Mouse (Mus musculus) midbrain, embryonic 13.5 days (tissue): ENCODE results near the gene 1600014C23Rik. TPM values are rescaled to one million over a fixed set of nuclear protein-coding genes. Genes with fewer than 3 reads are reported as not detected.
A peak's percentile ranks its signal among the peaks of the same experiment; 100 is the strongest.

Experiments used
- ATAC-seq: fragments of 200-750 bp; cut with Nextera tagmentation; 2 replicates; pipeline ENCODE4 v1.8.0; 2017; ENCODE audit warnings: mild to moderate bottlenecking, moderate TSS enrichment, moderate library complexity
- H3K27ac ChIP-seq: fragments of 300-500 bp; sonication (generic); 2 replicates; pipeline ENCODE4 v1.5.1; 2015; ENCODE audit warnings: inconsistent platforms, mild to moderate bottlenecking, moderate library complexity
- H3K27me3 ChIP-seq: fragments of 300-500 bp; sonication (generic); 2 replicates; pipeline ENCODE4 v1.6.1; 2015; ENCODE audit warnings: mild to moderate bottlenecking, inconsistent platforms
- H3K36me3 ChIP-seq: fragments of 300-500 bp; sonication (generic); 2 replicates; pipeline ENCODE4 v1.6.1; 2015; ENCODE audit warnings: mild to moderate bottlenecking, inconsistent platforms
- H3K4me1 ChIP-seq: fragments of 300-500 bp; sonication (generic); replicated peaks from 2 replicates; pipeline ENCODE4 v1.6.1; 2015; ENCODE audit warnings: inconsistent platforms
- H3K4me2 ChIP-seq: fragments of 300-500 bp; sonication (generic); replicated peaks from 2 replicates; pipeline ENCODE4 v1.6.1; 2015; ENCODE audit warnings: moderate library complexity, mild to moderate bottlenecking, inconsistent platforms
- H3K4me3 ChIP-seq: fragments of 300-500 bp; sonication (generic); replicated peaks from 2 replicates; pipeline ENCODE4 v1.5.1; 2015; ENCODE audit warnings: mild to moderate bottlenecking, inconsistent platforms
- H3K9ac ChIP-seq: fragments of 300-500 bp; sonication (generic); replicated peaks from 2 replicates; pipeline ENCODE4 v1.6.1; 2015; ENCODE audit warnings: mild to moderate bottlenecking, inconsistent platforms
- H3K9me3 ChIP-seq: fragments of 300-500 bp; sonication (generic); 2 replicates; pipeline ENCODE4 v1.6.1; 2016; ENCODE audit warnings: mild to moderate bottlenecking, inconsistent platforms
- WGBS: fragments of 180-500 bp; shearing (Covaris S2); methylation state at CpG from one replicate; pipeline ENCODE4 v1.1.7; 2015; 5-methylcytosine and 5-hydroxymethylcytosine counted together
- polyA plus RNA-seq: library from polyadenylated mRNA; unstranded; fragments of >200 nt; fragmentation: Nextera tagmentation; extraction: Ambion mirVana; gene quantifications from 2 replicates; pipeline ENCODE4 v1.2.1, GENCODE M21; 2015

1600014C23Rik gene
- polyA plus RNA-seq, 1 experiment from 2014 or later = not detected

- Histone ChIP-seq H3K4me1 (peaks cover 32% of the 10 kb centered on the region), H3K9me3 (no peaks in the 10 kb centered on the region), H3K27me3 (no peaks in the 10 kb centered on the region), H3K9ac (no peak overlapping the region), H3K36me3 (no peaks in the 10 kb centered on the region), H3K4me2 (no peak overlapping the region), H3K27ac (no peak overlapping the region), H3K4me3 (no peak overlapping the region)
- WGBS = 67% methylated on average over 8 of the region's 8 CpGs
- no peak for ATAC-seq
These were observed 29.5 kb upstream of the 1600014C23Rik start for GRCm38 (mm10) chr17:45763188-45763587.

DNA sequence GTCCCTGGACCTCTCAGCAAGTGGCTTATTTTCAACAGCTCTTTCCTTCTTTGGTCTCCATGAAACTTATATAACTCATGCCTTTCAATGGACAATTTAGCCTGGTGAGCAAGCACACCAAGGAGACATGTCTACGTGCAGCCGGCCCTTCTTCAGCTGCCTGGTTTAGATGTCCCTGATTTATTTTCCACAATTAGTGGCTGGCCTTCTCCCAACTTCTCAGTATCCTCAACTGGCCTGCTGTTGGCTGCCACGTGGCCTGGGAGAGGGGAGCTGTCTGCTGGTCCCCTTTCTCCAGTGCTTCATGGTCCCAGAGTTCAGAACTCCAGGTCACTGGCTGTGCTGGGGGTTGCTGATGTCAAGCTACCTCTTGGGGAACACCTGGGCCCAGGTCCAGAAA is 28.3 kb upstream of the 1600014C23Rik start:
- Histone ChIP-seq H3K36me3 (no peaks in the 10 kb centered on the region), H3K4me1 (peaks cover 20% of the 10 kb centered on the region), H3K4me2 (no peak overlapping the region), H3K27ac (no peak overlapping the region), H3K9ac (no peak overlapping the region), H3K9me3 (no peaks in the 10 kb centered on the region), H3K27me3 (no peaks in the 10 kb centered on the region), H3K4me3 (no peak overlapping the region)
- WGBS = 85% methylated on average over 3 of the region's 3 CpGs
- ATAC-seq = no peak

DNA sequence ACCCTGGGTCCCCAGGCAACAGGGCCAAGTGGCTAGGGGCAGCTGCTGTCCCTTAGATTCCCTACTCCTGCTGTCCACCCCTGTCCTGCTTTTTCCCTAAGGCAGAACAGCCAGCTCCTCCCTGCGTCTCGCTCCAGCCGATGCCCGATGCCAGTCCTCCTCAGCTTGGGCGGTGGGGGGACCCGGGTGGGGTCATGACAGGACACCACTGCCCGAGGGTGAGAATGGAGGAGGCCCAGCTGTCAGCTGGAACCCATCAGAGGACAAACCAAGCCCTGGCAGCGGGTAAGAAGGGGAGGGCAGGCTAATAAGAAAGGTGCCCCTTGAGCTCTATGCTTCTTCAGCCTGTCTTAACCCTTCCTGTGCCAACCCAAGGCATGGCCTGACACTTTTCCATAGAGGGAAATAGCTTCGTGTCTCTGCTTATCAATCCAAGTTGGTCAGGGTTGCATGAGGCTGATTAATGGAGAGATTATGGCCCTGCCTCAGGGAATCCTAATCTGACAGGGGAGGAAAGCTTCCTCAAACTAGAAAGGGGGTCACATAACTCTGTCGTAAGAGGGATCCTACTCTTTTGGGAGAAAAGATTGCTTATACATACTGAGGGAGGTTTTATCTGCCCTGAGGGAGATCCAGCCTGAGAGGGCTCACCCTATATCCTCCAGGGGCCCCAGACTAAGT is 27.5 kb upstream of the 1600014C23Rik start:
- H3K9me3 ChIP-seq = no peaks in the 10 kb centered on the region
- H3K4me3 ChIP-seq = no peak overlapping the region
- H3K27me3 ChIP-seq = no peaks in the 10 kb centered on the region
- no peak overlapping the region for H3K9ac ChIP-seq
- H3K36me3 ChIP-seq = no peaks in the 10 kb centered on the region
- peaks cover 15% of the 10 kb centered on the region for H3K4me1 ChIP-seq
- ATAC-seq = no peak
- no peak overlapping the region for H3K4me2 ChIP-seq
- H3K27ac ChIP-seq = no peak overlapping the region
- 68% methylated on average over 10 of the region's 10 CpGs for WGBS

DNA sequence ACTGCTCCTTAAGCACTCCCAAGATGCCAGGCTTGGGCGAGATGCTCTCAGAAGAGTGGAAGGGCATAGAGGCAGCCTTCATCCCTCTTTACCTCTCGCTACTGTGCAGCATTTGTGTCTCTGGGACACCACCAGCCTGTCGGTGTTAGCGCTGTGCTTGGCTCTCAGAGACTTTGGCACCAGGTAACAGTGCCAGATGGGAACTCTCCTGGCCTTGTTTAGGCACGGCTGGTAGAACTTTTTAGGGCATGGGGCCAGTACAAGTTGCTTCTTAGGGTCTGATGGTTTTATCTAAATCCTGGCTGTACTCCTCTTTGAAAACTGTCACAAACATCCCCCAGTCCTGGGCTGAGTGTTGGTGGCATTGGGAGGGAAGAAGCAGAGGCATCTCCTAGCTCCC is 26.1 kb upstream of the 1600014C23Rik start:
- ATAC-seq = no peak
- 0 out of 2 replicates have a peak, but pooled peaks cover 10% of the 10 kb centered on the region for H3K4me1 ChIP-seq
- H3K4me3 ChIP-seq = no peak overlapping the region
- no peak overlapping the region for H3K27ac ChIP-seq
- H3K36me3 ChIP-seq = no peaks in the 10 kb centered on the region
- H3K4me2 ChIP-seq = no peak overlapping the region
- H3K27me3 ChIP-seq = no peaks in the 10 kb centered on the region
- WGBS = 93% methylated on average over 5 of the region's 5 CpGs
- no peaks in the 10 kb centered on the region for H3K9me3 ChIP-seq
- no peak overlapping the region for H3K9ac ChIP-seq

GRCm38 (mm10) chr17:45758808-45759207 is 25.2 kb upstream of the 1600014C23Rik start:
- WGBS = 69% methylated on average over 7 of the region's 7 CpGs
- Histone ChIP-seq H3K9ac (no peak overlapping the region), H3K36me3 (no peaks in the 10 kb centered on the region), H3K4me1 (0 out of 2 replicates have a peak, but pooled peaks cover 10% of the 10 kb centered on the region), H3K27me3 (no peaks in the 10 kb centered on the region), H3K9me3 (no peaks in the 10 kb centered on the region), H3K27ac (no peak overlapping the region), H3K4me3 (no peak overlapping the region), H3K4me2 (no peak overlapping the region)
- no peak for ATAC-seq

GRCm38 (mm10) chr17:45757932-45758331 is 24.3 kb upstream of the 1600014C23Rik start:
- H3K4me2 ChIP-seq = no peak overlapping the region
- 84% methylated on average over 8 of the region's 8 CpGs for WGBS
- H3K4me1 ChIP-seq = 0 out of 2 replicates have a peak, but pooled peaks cover 10% of the 10 kb centered on the region
- H3K4me3 ChIP-seq = no peak overlapping the region
- ATAC-seq = no peak
- no peak overlapping the region for H3K27ac ChIP-seq
- no peaks in the 10 kb centered on the region for H3K36me3 ChIP-seq
- H3K27me3 ChIP-seq = no peaks in the 10 kb centered on the region
- no peak overlapping the region for H3K9ac ChIP-seq
- H3K9me3 ChIP-seq = no peaks in the 10 kb centered on the region

DNA sequence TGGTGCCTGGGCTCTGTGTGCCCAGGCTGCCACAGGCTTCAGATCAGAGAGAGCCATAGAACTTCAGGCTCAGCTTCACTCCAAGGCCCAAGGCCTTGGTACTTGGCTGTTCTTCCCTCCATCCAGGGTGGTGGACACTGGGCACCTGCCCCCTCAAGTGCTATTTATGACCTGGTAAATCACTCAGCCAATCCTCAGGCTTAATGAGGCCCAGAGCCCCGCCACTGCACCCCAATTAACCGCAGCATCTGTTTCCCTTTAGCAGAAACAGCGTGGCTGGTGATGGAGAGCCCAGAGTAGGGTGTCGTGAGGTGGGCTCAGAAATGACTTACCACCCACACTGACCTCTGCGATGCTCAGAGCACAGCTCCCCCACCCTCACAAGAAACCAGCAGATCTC is 23.2 kb upstream of the 1600014C23Rik start:
- H3K4me1 ChIP-seq = 0 out of 2 replicates have a peak, but pooled peaks cover 10% of the 10 kb centered on the region
- no peak for ATAC-seq
- no peak overlapping the region for H3K4me3 ChIP-seq
- no peak overlapping the region for H3K27ac ChIP-seq
- H3K9ac ChIP-seq = no peak overlapping the region
- no peaks in the 10 kb centered on the region for H3K36me3 ChIP-seq
- H3K27me3 ChIP-seq = no peaks in the 10 kb centered on the region
- 75% methylated on average over 5 of the region's 5 CpGs for WGBS
- no peaks in the 10 kb centered on the region for H3K9me3 ChIP-seq
- H3K4me2 ChIP-seq = no peak overlapping the region

DNA sequence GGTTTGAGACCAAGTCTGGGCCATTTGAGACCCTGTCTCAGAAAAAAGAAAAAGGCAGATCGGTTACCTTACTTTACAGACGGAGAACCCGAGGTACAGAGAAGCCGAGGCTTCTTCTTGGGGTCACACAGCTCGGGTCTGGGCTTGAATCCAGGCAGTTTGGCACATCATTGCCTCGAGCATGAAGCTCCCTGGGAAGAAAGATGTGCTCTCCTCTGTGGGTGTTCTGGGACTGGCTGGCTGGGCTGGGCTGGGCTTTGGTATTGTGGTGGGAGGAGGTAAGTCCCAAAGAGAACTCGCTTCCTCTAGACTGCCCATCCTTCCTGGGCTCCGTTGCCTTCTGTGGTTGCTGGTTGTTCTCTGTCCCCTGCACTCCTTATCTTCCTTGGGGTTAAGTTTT is 22.7 kb upstream of the 1600014C23Rik start:
- H3K27ac ChIP-seq = no peak overlapping the region
- H3K4me3 ChIP-seq = no peak overlapping the region
- H3K9ac ChIP-seq = no peak overlapping the region
- 85% methylated on average over 8 of the region's 8 CpGs for WGBS
- no peak for ATAC-seq
- H3K36me3 ChIP-seq = no peaks in the 10 kb centered on the region
- no peaks in the 10 kb centered on the region for H3K27me3 ChIP-seq
- no peaks in the 10 kb centered on the region for H3K9me3 ChIP-seq
- 0 out of 2 replicates have a peak, but pooled peaks cover 10% of the 10 kb centered on the region for H3K4me1 ChIP-seq
- no peak overlapping the region for H3K4me2 ChIP-seq

DNA sequence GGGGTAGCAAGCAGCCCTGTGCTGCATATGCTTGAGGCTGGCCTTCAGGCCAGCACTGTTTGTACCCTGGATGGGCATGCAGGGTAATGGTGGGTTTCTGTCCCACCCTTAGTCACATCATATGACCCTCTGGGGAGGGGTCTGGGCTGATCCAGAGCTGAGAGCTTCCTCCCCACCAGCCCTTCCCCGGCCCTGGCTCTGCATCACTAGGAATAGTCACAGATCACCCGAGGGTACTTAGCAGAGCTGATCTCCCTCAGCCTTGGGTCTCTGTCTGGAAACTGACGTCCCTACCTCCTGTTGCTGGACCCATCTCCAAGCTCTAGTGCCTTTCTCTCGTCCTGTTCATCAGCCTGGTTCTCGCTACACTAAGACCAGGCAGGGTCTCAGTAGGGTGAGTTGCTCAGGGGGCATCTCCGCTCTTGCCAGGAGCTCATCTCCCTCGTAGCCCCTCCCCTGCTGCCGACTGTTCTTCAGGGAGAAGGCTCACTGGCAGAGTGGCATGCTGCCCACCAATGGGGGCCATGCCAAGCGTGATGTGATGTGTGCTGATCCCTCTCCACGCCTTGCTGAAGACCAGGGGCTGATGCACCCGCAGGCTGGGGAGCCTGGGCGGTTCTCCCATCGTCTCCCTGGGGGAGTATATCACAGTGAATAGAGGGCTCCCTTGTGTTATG is 20.7 kb upstream of the 1600014C23Rik start:
- 84% methylated on average over 13 of the region's 13 CpGs for WGBS
- H3K4me1 ChIP-seq = 0 out of 2 replicates have a peak, but pooled peaks cover 3% of the 10 kb centered on the region
- H3K27me3 ChIP-seq = no peaks in the 10 kb centered on the region
- no peak overlapping the region for H3K9ac ChIP-seq
- no peaks in the 10 kb centered on the region for H3K36me3 ChIP-seq
- H3K27ac ChIP-seq = no peak overlapping the region
- no peak overlapping the region for H3K4me3 ChIP-seq
- H3K9me3 ChIP-seq = no peaks in the 10 kb centered on the region; the same call in 1 of the 2 replicates
- H3K4me2 ChIP-seq = no peak overlapping the region
- 0 out of 2 replicates have a peak, but pooled peaks have one; percentile 30 for ATAC-seq

GRCm38 (mm10) chr17:45752678-45753077 is 19.0 kb upstream of the 1600014C23Rik start:
- Histone ChIP-seq H3K27me3 (no peaks in the 10 kb centered on the region), H3K4me1 (0 out of 2 replicates have a peak, but pooled peaks cover 5% of the 10 kb centered on the region), H3K4me3 (no peak overlapping the region), H3K9ac (no peak overlapping the region), H3K4me2 (no peak overlapping the region), H3K9me3 (no peaks in the 10 kb centered on the region; the same call in 1 of the 2 replicates), H3K27ac (no peak overlapping the region), H3K36me3 (no peaks in the 10 kb centered on the region)
- 62% methylated on average over 11 of the region's 11 CpGs for WGBS
- no peak for ATAC-seq

DNA sequence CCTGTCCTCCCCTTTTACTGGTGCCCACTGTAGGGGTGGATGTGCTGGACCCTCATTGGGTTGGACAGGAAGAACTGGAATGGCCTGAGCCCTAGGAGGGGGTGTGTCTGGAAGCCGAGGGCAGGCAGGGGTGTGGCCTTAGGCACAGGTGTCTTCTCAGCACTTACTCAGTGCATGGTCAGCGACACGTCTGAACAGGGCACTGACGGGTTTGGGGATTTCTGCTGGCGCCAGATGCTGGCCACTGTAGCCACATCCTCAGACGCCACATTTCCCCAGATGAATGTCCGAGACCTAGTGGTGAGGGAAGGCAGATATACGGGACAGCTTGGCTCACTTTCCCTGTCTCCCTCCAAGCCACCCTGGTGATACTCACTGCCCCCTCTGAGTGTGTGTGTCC is 18.4 kb upstream of the 1600014C23Rik start:
- ATAC-seq = no peak
- H3K4me2 ChIP-seq = no peak overlapping the region
- H3K4me1 ChIP-seq = 0 out of 2 replicates have a peak, but pooled peaks cover 5% of the 10 kb centered on the region
- H3K9me3 ChIP-seq = no peaks in the 10 kb centered on the region; the same call in 1 of the 2 replicates
- 86% methylated on average over 8 of the region's 8 CpGs for whole genome bisulfite sequencing
- H3K27ac ChIP-seq = no peak overlapping the region
- no peaks in the 10 kb centered on the region for H3K36me3 ChIP-seq
- no peak overlapping the region for H3K9ac ChIP-seq
- no peak overlapping the region for H3K4me3 ChIP-seq
- no peaks in the 10 kb centered on the region for H3K27me3 ChIP-seq

- H3K4me3 ChIP-seq = no peak overlapping the region
- no peak overlapping the region for H3K4me2 ChIP-seq
- WGBS = 100% methylated on average over 1 of the region's 1 CpGs
- 0 out of 2 replicates have a peak, but pooled peaks cover 3% of the 10 kb centered on the region for H3K4me1 ChIP-seq
- no peaks in the 10 kb centered on the region for H3K27me3 ChIP-seq
- H3K36me3 ChIP-seq = no peaks in the 10 kb centered on the region
- no peak for ATAC-seq
- no peak overlapping the region for H3K9ac ChIP-seq
- H3K9me3 ChIP-seq = no peaks in the 10 kb centered on the region; the same call in 1 of the 2 replicates
- no peak overlapping the region for H3K27ac ChIP-seq
These were observed 17.7 kb upstream of the 1600014C23Rik start for GRCm38 (mm10) chr17:45751359-45751758.
